Comparison of ENCODE assay signal across 8 mouse cellular contexts in genomic region chr3:100684234-100684975, GRCm38 (mm10). TPM values are rescaled to one million over a fixed set of nuclear protein-coding genes. Genes with fewer than 3 reads are reported as not detected.
DNase-seq lines count a peak whose midpoint lies in the region; ATAC-seq and TF ChIP-seq lines count a peak whose summit lies in the region.

No protein-coding gene starts in this region.

- H3K4me2 ChIP-seq in hindbrain, embryonic 14.5 days (replicated peaks): peak overlapping the region; percentile 90
- H3K4me2 ChIP-seq in liver, embryonic 13.5 days: peak overlapping the region; percentile 92
- peak overlapping the region; percentile 83 for H3K4me2 ChIP-seq in neural tube, embryonic 15.5 days

- no peaks in the 10 kb centered on the region for H3K27me3 ChIP-seq in hindbrain, embryonic 14.5 days (ENCODE audit: control insufficient read depth, insufficient read depth, low read length)
- no peaks in the 10 kb centered on the region for H3K27me3 ChIP-seq in liver, embryonic 13.5 days
- H3K27me3 ChIP-seq in neural tube, embryonic 15.5 days (replicated peaks): no peaks in the 10 kb centered on the region

- no peak for TF ChIP-seq POLR2A in lung, adult 2 months (IDR thresholded peaks at IDR 0.05; ENCODE audit: borderline replicate concordance, extremely low read depth, low read depth, low read length)
- TF ChIP-seq POLR2A in embryonic fibroblast, embryonic 13.5 days (IDR thresholded peaks at IDR 0.05; ENCODE audit: low read depth, low read length): no peak

- peak; percentile 32 for DNase-seq in lung, adult 2 months
- DNase-seq in lung, postnatal 25 days (ENCODE audit: low spot score): no peak
- peak; percentile 32 to 33 for DNase-seq in adrenal gland, postnatal 36 days
- no peak for DNase-seq in hindbrain, embryonic 14.5 days (ENCODE audit: low spot score)
- DNase-seq in liver, embryonic 13.5 days: peak; percentile 31
- DNase-seq in gastrocnemius, postnatal 14 days: no peak

- no peak for TF ChIP-seq CTCF in lung, adult 2 months (IDR thresholded peaks at IDR 0.05; ENCODE audit: insufficient read depth, low read length)
- TF ChIP-seq CTCF in embryonic fibroblast, embryonic 13.5 days (IDR thresholded peaks at IDR 0.05; ENCODE audit: borderline replicate concordance, insufficient read depth, low read length): no peak

- intact Hi-C loops in gastrocnemius, postnatal 14 days (cut with DNase I; ENCODE audit: low total_unique reads): no loop called here

- no peaks in the 10 kb centered on the region for H3K36me3 ChIP-seq in hindbrain, embryonic 14.5 days (replicated peaks; ENCODE audit: control insufficient read depth, insufficient read depth)
- no peaks in the 10 kb centered on the region for H3K36me3 ChIP-seq in liver, embryonic 13.5 days
- no peaks in the 10 kb centered on the region for H3K36me3 ChIP-seq in neural tube, embryonic 15.5 days

- no peaks in the 10 kb centered on the region for H3K9me3 ChIP-seq in hindbrain, embryonic 14.5 days (ENCODE audit: control insufficient read depth, low read length)
- H3K9me3 ChIP-seq in liver, embryonic 13.5 days (replicated peaks): no peaks in the 10 kb centered on the region
- no peaks in the 10 kb centered on the region for H3K9me3 ChIP-seq in neural tube, embryonic 15.5 days (replicated peaks)

- H3K27ac ChIP-seq in embryonic fibroblast, embryonic 13.5 days (ENCODE audit: insufficient read depth, low read length): no peak overlapping the region
- H3K27ac ChIP-seq in hindbrain, embryonic 14.5 days: peak overlapping the region; percentile 99; the same call in 1 of the 2 replicates
- H3K27ac ChIP-seq in liver, embryonic 13.5 days: peak overlapping the region; percentile 89
- H3K27ac ChIP-seq in neural tube, embryonic 15.5 days (replicated peaks): peak overlapping the region; percentile 98

- peak overlapping the region; percentile 98 for H3K4me3 ChIP-seq in lung, adult 2 months (replicated peaks; ENCODE audit: extremely low read depth, low read depth, low read length)
- peak overlapping the region; percentile 89 for H3K4me3 ChIP-seq in embryonic fibroblast, embryonic 13.5 days (ENCODE audit: insufficient read depth, low read length)
- peak overlapping the region; percentile 91 for H3K4me3 ChIP-seq in hindbrain, embryonic 14.5 days (replicated peaks; ENCODE audit: low read length)
- H3K4me3 ChIP-seq in liver, embryonic 13.5 days (replicated peaks): peak overlapping the region; percentile 94
- peak overlapping the region; percentile 91 for H3K4me3 ChIP-seq in neural tube, embryonic 15.5 days (replicated peaks)

- H3K9ac ChIP-seq in hindbrain, embryonic 14.5 days: peak overlapping the region; percentile 87
- H3K9ac ChIP-seq in liver, embryonic 13.5 days: peak overlapping the region; percentile 95
- H3K9ac ChIP-seq in neural tube, embryonic 15.5 days (replicated peaks): peak overlapping the region; percentile 90

- no peak for ATAC-seq in hindbrain, embryonic 14.5 days (ENCODE audit: low FRiP score)
- no peak for ATAC-seq in liver, embryonic 13.5 days (ENCODE audit: low read depth)
- no peak for ATAC-seq in neural tube, embryonic 15.5 days (ENCODE audit: low FRiP score)

- WGBS in lung, adult 2 months: 1% methylated on average over 25 of the region's 25 CpGs
- WGBS in hindbrain, embryonic 14.5 days: under 1% methylated on average over 25 of the region's 25 CpGs
- WGBS in liver, embryonic 13.5 days (ENCODE audit: insufficient replicate concordance): under 1% methylated on average over 25 of the region's 25 CpGs
- under 1% methylated on average over 25 of the region's 25 CpGs for WGBS in neural tube, embryonic 15.5 days

- H3K4me1 ChIP-seq in lung, adult 2 months (ENCODE audit: control insufficient read depth, insufficient read depth, low read length): peaks cover 9% of the 10 kb centered on the region
- no peaks in the 10 kb centered on the region for H3K4me1 ChIP-seq in embryonic fibroblast, embryonic 13.5 days (ENCODE audit: control insufficient read depth, insufficient read depth, low read length)
- peaks cover 31% of the 10 kb centered on the region for H3K4me1 ChIP-seq in hindbrain, embryonic 14.5 days (replicated peaks; ENCODE audit: control insufficient read depth, insufficient read depth, low read length)
- peaks cover 42% of the 10 kb centered on the region for H3K4me1 ChIP-seq in liver, embryonic 13.5 days (replicated peaks)
- peaks cover 37% of the 10 kb centered on the region for H3K4me1 ChIP-seq in neural tube, embryonic 15.5 days

RNA-seq across cellular contexts. Expression of gene Man1a2, which starts 0.9 kb away (rescaled TPM):
- 11.2 and 22.4 TPM in 2 replicates for polyA plus RNA-seq in lung, adult 2 months (2012; rRNA removed)
- total RNA-seq in adrenal gland, postnatal 36 days (2021): 100 to 1,000 TPM in 1 of 2 experiments, 10 to 100 TPM in 1; 94.9 to 126 TPM
- polyA plus RNA-seq in embryonic fibroblast, embryonic 13.5 days (2011; ENCODE audit: insufficient read length, low read depth, missing spikeins): 148 and 149 TPM in 2 replicates
- 61.2 and 65.3 TPM in 2 replicates for polyA plus RNA-seq in hindbrain, embryonic 14.5 days (2014; fragmentation: Nextera tagmentation; extraction: Ambion mirVana)
- 39.3 and 40.7 TPM in 2 replicates for polyA plus RNA-seq in liver, embryonic 13.5 days (2015; fragmentation: Nextera tagmentation; extraction: Ambion mirVana)
- polyA plus RNA-seq in neural tube, embryonic 15.5 days (2015; fragmentation: Nextera tagmentation; extraction: Ambion mirVana): 42.4 and 48.2 TPM in 2 replicates
- 10 to 100 TPM; 30.7 to 32.7 TPM for total RNA-seq in gastrocnemius, postnatal 14 days (2021)

Comparison
In these comparisons a context has a peak if more than half of its experiments do, and no peak if none do; other contexts are left out.
1. DNase-seq: peak in lung, adult 2 months (single experiment), adrenal gland, postnatal 36 days (2 of 2) and liver, embryonic 13.5 days (single experiment); none in lung, postnatal 25 days (single experiment), hindbrain, embryonic 14.5 days (single experiment) and gastrocnemius, postnatal 14 days (single experiment).
2. Peak in every context shown above with its lines, with median percentiles within 50 percentile points of each other: H3K4me3 ChIP-seq, H3K4me2 ChIP-seq and H3K9ac ChIP-seq.